Mouse (Mus musculus): ENCODE results near the gene Zfp362.

Gene Zfp362

GRCm38 (mm10) chr4:128755064-128755463, 50.8 kb downstream of the Zfp362 start, which contains the start of gene A3galt2:
Gene A3galt2 (plus strand): TSS chr4:128755364.
- DNase-seq, result peak; percentile 81

- DNase-seq, result peak; percentile 78
Measured at GRCm38 (mm10) chr4:128753571-128753970, 52.3 kb downstream of the Zfp362 start.

- peak; percentile 85 for DNase-seq
Measured at GRCm38 (mm10) chr4:128752031-128752757, 53.7 kb downstream of the Zfp362 start.

- peak; percentile 78 for DNase-seq
Measured at GRCm38 (mm10) chr4:128751006-128751405, 54.8 kb downstream of the Zfp362 start.

- DNase-seq, result peak; percentile 88
Measured at GRCm38 (mm10) chr4:128748309-128748708, 57.5 kb downstream of the Zfp362 start.

GRCm38 (mm10) chr4:128747614-128748270, 58.1 kb downstream of the Zfp362 start:
- DNase-seq, result peak; percentile 92

- DNase-seq, result peak; percentile 84
Measured at GRCm38 (mm10) chr4:128745160-128745559, 60.7 kb downstream of the Zfp362 start.

- DNase-seq, result peak; percentile 84
Measured at GRCm38 (mm10) chr4:128743031-128743626, 62.7 kb downstream of the Zfp362 start.

- DNase-seq, result peak; percentile 85
Measured at GRCm38 (mm10) chr4:128742379-128742970, 63.4 kb downstream of the Zfp362 start.

- DNase-seq, result peak; percentile 67
Measured at GRCm38 (mm10) chr4:128741906-128742305, 63.9 kb downstream of the Zfp362 start.

GRCm38 (mm10) chr4:128740878-128741277, 65.0 kb downstream of the Zfp362 start:
- no peak for DNase-seq

GRCm38 (mm10) chr4:128737825-128738610, 67.8 kb downstream of the Zfp362 start:
- DNase-seq, result no peak

- DNase-seq, result no peak
Measured at GRCm38 (mm10) chr4:128737137-128737589, 68.7 kb downstream of the Zfp362 start.

GRCm38 (mm10) chr4:128734721-128735671, 70.8 kb downstream of the Zfp362 start:
- DNase-seq, result peak; percentile 94

- DNase-seq, result peak; percentile 99
Measured at GRCm38 (mm10) chr4:128734217-128734616, 71.6 kb downstream of the Zfp362 start.

GRCm38 (mm10) chr4:128733496-128733895, 72.3 kb downstream of the Zfp362 start:
- peak; percentile 95 for DNase-seq

GRCm38 (mm10) chr4:128732794-128733193, 73.1 kb downstream of the Zfp362 start:
- DNase-seq, result no peak

- DNase-seq, result no peak
Measured at GRCm38 (mm10) chr4:128730271-128730670, 75.6 kb downstream of the Zfp362 start.

GRCm38 (mm10) chr4:128729709-128730037, 76.2 kb downstream of the Zfp362 start:
- DNase-seq, result peak; percentile 95

GRCm38 (mm10) chr4:128729033-128729708, 76.7 kb downstream of the Zfp362 start:
- DNase-seq, result peak; percentile 94

- DNase-seq, result no peak
Measured at GRCm38 (mm10) chr4:128728431-128728851, 77.4 kb downstream of the Zfp362 start.

Data from heart, adult 11 months (tissue).